Mouse (Mus musculus): ENCODE measurements around the gene Izumo1.

Gene Izumo1

GRCm38 (mm10) chr7:45621443-45621842 is at the start of gene Izumo1:
Izumo1 (plus strand) TSS chr7:45621811.
- DNase-seq (ENCODE audit: low spot score in 2 of 2), result no peak

- no peak for DNase-seq (ENCODE audit: low spot score in 2 of 2)
Measured at GRCm38 (mm10) chr7:45571966-45572365, 49.6 kb upstream of the Izumo1 start.

GRCm38 (mm10) chr7:45573954-45574353 is 47.7 kb upstream of the Izumo1 start:
- no peak for DNase-seq (ENCODE audit: low spot score in 2 of 2)

- no peak for DNase-seq (ENCODE audit: low spot score in 2 of 2)
Measured at GRCm38 (mm10) chr7:45574472-45575379, 46.9 kb upstream of the Izumo1 start.

GRCm38 (mm10) chr7:45585923-45586322 is 35.7 kb upstream of the Izumo1 start:
- DNase-seq (ENCODE audit: low spot score in 2 of 2), result no peak

GRCm38 (mm10) chr7:45587631-45588592 is 33.7 kb upstream of the Izumo1 start:
- no peak for DNase-seq (ENCODE audit: low spot score in 2 of 2)

- DNase-seq (ENCODE audit: low spot score in 2 of 2), result peak; percentile 97 to 99
Measured at GRCm38 (mm10) chr7:45589173-45589572, 32.4 kb upstream of the Izumo1 start.

GRCm38 (mm10) chr7:45589898-45590297 is 31.7 kb upstream of the Izumo1 start:
- no peak for DNase-seq (ENCODE audit: low spot score in 2 of 2)

GRCm38 (mm10) chr7:45590874-45591273 is 30.7 kb upstream of the Izumo1 start:
- no peak for DNase-seq (ENCODE audit: low spot score in 2 of 2)

- no peak for DNase-seq (ENCODE audit: low spot score in 2 of 2)
Measured at GRCm38 (mm10) chr7:45591880-45592279, 29.7 kb upstream of the Izumo1 start.

GRCm38 (mm10) chr7:45593118-45593815 is 28.3 kb upstream of the Izumo1 start:
- peak; percentile 77 to 82 for DNase-seq (ENCODE audit: low spot score in 2 of 2)

- DNase-seq (ENCODE audit: low spot score in 2 of 2), result no peak
Measured at GRCm38 (mm10) chr7:45595176-45595575, 26.4 kb upstream of the Izumo1 start.

GRCm38 (mm10) chr7:45596107-45596506 is 25.5 kb upstream of the Izumo1 start:
- no peak for DNase-seq (ENCODE audit: low spot score in 2 of 2)

GRCm38 (mm10) chr7:45597013-45597412 is 24.6 kb upstream of the Izumo1 start:
- DNase-seq (ENCODE audit: low spot score in 2 of 2), result no peak

GRCm38 (mm10) chr7:45597527-45597926 is 24.1 kb upstream of the Izumo1 start:
- DNase-seq (ENCODE audit: low spot score in 2 of 2), result no peak

GRCm38 (mm10) chr7:45598960-45599879 is 22.4 kb upstream of the Izumo1 start:
- DNase-seq (ENCODE audit: low spot score in 2 of 2), result no peak

GRCm38 (mm10) chr7:45605704-45606289 is 15.8 kb upstream of the Izumo1 start:
- DNase-seq (ENCODE audit: low spot score in 2 of 2), result no peak

GRCm38 (mm10) chr7:45609511-45609910 is 12.1 kb upstream of the Izumo1 start:
- DNase-seq (ENCODE audit: low spot score in 2 of 2), result no peak

GRCm38 (mm10) chr7:45616277-45616676 is 5.3 kb upstream of the Izumo1 start:
- DNase-seq (ENCODE audit: low spot score in 2 of 2), result no peak

GRCm38 (mm10) chr7:45617042-45617695 is 4.4 kb upstream of the Izumo1 start, which contains the start of gene Fut1:
Fut1 (plus strand) TSS chr7:45617289.
- no peak for DNase-seq (ENCODE audit: low spot score in 2 of 2)
